Mouse (Mus musculus): ENCODE results near the gene Lamb3.
A peak's percentile ranks its signal among the peaks of the same experiment; 100 is the strongest.

Lamb3 gene

GRCm38 (mm10) chr1:193315705-193316357, 108.3 kb downstream of the Lamb3 start:
- DNase-seq (ENCODE audit: low spot score in 2 of 2), result peak in 1 of 2 experiments; percentile 13

- DNase-seq (ENCODE audit: low spot score in 2 of 2), result no peak
Observed at GRCm38 (mm10) chr1:193316358-193316750, 108.9 kb downstream of the Lamb3 start.

DNA sequence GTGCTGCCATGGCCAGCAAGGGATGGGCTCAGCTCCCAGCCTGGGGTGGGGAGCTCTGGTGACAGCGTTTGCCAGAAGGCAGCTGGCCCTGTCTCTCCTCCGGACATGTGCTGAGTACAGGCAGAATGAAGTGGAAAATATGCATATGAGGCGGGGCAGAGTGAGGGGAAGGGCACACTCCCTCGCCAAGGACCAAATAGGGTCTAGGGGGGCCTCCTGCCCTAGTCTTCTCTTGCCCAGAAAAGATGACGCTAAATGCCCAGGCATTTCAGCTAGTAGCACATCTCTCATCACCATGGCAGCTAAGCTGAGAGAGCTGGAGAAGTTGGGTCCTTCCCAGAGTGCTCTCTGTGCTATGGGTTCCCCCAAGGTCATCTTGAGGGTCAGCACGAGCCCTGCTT, 109.7 kb downstream of the Lamb3 start:
- DNase-seq (ENCODE audit: low spot score in 2 of 2), result no peak

GRCm38 (mm10) chr1:193319721-193320120, 112.2 kb downstream of the Lamb3 start:
- no peak for DNase-seq (ENCODE audit: low spot score in 2 of 2)

DNA sequence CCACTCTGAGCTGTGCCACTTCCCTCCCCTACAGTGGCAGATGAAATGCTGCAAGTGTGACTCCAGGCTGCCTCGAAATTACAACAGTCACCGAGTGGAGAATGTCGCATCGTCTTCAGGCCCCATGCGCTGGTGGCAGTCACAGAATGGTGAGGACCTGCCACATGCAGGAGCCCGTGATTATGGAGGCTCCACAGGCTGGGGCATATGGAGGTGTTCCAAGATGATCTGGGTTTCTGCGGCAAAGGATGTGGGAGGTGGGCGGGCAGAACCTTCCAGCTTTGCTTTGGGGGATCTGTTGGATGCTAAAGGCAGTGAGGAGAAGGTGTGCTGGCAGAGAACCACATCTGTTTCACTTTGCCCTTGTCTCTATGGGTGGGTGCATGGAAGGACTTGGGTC, 112.9 kb downstream of the Lamb3 start:
- DNase-seq (ENCODE audit: low spot score in 2 of 2), result no peak

- no peak for DNase-seq (ENCODE audit: low spot score in 2 of 2)
Observed at GRCm38 (mm10) chr1:193323686-193324085, 116.2 kb downstream of the Lamb3 start.

- DNase-seq (ENCODE audit: low spot score in 2 of 2), result no peak
Observed at GRCm38 (mm10) chr1:193324224-193324623, 116.7 kb downstream of the Lamb3 start.

DNA sequence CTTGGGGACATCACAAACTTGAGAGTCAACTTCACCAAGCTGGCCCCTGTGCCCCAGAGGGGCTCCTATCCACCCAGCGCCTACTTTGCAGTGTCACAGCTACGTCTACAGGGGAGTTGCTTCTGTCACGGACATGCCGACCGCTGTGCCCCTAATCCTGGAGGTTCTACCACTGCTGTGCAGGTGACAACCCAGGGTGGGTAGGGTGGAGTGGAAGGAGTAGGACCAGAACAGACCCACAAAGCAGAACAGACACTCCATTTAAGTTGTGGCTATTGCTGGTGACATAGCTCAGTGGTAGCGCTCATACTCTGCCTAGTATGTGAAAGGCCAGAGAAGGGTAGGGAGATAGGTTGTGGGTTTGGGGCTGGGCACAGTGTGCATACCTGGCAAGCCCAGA, 118.4 kb downstream of the Lamb3 start:
- DNase-seq (ENCODE audit: low spot score in 2 of 2), result no peak

DNA sequence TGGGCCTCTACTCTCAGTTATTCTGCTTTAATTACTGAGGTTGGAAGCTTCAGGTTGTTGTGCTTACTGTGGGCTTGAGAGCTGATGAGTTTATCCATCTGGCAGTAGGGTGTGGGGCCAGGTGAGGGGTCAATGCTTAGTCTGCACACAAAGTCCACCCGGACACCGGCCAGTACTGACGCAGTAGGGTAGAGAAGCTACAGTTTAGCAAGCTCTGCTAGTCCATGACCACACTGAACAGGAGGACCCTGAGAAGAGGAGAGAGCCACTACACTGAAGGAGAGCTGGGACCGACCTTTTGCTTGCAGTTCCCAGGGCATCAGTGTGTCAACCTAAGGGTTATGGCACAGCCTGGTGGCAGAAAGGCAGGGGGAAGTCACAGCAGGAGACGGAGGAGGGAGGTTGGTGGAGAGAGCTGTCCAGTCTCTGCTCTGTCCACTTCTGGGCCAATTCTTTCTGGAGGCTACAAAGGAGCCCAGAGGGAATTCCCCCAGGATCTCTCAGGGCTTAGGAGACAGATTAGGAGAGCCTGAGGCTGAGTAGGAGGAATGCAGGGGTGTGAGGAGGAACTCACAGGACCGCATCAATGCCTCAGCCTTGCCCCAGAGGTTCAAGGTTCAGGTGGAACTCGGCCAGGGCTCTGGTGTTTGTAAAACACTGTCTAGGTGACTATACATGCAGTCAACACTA, 119.1 kb downstream of the Lamb3 start:
- DNase-seq (ENCODE audit: low spot score in 2 of 2), result no peak

- no peak for DNase-seq (ENCODE audit: low spot score in 2 of 2)
Observed at GRCm38 (mm10) chr1:193327216-193327615, 119.7 kb downstream of the Lamb3 start.

- DNase-seq (ENCODE audit: low spot score in 2 of 2), result no peak
Observed at GRCm38 (mm10) chr1:193327686-193328085, 120.2 kb downstream of the Lamb3 start.

- no peak for DNase-seq (ENCODE audit: low spot score in 2 of 2)
Observed at GRCm38 (mm10) chr1:193329557-193329956, 122.1 kb downstream of the Lamb3 start.

DNA sequence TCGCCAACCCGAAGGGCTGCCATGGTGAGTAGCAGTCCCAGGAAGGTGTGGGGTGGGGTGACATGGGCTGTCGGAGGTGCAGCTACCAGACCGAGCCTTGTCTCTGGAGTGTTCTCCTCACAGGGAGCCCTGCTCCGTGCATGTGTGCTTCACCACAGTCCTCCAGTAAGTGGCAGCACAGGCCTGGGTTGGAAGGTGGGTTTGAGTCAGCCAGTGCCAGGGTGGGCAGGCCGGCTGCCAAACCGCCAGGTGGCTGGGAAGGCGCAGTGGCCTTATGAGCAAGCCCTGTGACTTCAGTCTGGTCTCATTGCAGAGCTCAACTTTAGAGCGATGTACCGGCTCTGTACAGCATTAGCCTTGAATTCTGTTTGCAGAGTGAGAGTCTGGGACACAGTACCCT, 122.7 kb downstream of the Lamb3 start:
- peak; percentile 47 to 57 for DNase-seq (ENCODE audit: low spot score in 2 of 2)

- no peak for DNase-seq (ENCODE audit: low spot score in 2 of 2)
Observed at GRCm38 (mm10) chr1:193330626-193331025, 123.1 kb downstream of the Lamb3 start.

GRCm38 (mm10) chr1:193332018-193332417, 124.5 kb downstream of the Lamb3 start:
- no peak for DNase-seq (ENCODE audit: low spot score in 2 of 2)

GRCm38 (mm10) chr1:193332671-193333070, 125.2 kb downstream of the Lamb3 start:
- DNase-seq (ENCODE audit: low spot score in 2 of 2), result no peak

DNA sequence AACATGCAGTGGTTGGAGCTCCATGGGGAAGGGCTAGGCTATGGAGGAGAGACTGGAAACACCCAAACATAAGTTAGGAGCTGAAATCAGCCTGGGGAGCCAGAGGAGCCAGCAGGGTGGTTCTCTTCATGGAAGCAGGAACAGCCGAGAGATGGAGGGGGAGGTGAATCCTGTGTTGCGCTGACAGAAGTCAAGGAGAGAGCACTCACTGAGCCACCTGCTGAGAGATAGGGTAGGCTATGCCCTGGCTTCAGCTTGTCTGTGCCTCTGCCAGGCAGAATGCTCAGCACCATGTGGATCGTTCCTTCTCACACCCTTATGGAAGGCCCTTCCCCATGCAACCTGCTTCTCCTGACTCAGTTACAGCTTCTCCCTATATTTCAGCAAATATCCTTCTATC, 126.3 kb downstream of the Lamb3 start:
- DNase-seq (ENCODE audit: low spot score in 2 of 2), result no peak

GRCm38 (mm10) chr1:193334546-193334945, 127.0 kb downstream of the Lamb3 start:
- no peak for DNase-seq (ENCODE audit: low spot score in 2 of 2)

DNA sequence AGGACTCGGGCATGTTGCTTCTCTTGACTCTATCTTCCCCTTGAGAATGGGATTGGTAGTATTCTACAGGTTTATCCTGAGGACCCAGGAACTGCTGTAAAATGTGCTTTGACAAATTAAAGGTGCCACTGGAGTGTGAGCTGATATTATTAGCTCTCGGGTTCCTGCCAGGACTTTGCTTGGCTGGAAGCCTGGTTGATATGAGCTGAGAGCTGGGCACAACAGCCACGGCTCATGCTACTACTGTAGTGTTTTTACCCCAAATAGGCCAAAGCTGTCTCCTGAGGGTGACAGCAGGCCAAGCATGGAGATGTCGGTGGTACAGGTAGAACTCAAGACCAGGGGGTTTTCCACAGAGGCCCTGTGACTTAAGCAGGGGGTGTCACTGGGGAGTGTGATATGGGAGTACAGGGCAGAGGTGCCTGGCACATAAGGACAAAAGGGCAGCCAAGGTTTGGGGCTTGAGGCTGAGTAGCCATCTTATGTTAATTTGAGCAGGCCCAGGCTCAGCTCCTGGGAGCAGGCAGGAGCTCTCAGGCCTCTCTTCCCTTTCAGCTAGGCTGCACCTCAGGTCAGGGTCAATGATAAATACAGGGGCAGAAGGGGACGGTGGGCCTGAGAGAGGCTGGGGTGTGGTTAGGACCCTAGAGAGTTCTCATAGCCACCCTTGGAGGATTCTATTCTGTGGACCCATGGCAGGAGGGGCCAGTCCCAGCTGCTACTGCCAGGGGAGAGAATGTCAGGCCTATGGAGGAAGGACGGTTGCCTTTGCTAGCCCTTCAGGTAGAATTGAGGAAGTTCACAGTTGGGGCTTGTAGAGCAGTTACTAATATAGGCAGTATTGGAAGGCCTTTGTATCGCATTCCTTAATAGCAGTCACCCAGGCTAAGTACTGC, 128.9 kb downstream of the Lamb3 start:
- DNase-seq (ENCODE audit: low spot score in 2 of 2), result no peak

DNA sequence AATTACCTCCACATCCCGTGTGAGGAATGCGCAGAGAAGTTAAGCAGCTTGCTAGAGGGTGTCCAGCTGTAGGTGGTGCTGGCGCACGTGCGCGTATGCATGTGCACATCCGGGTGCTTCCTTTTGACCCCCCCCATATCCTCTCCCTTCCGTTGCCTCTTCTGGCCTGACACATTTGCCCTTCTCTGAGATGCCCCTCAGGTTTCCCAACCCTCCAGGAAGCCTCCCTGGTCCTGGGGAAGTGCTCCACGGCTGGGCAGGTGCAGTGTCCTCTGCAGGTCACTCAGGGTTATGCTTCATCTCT, 129.5 kb downstream of the Lamb3 start:
- peak; percentile 36 to 42 for DNase-seq (ENCODE audit: low spot score in 2 of 2)

DNA sequence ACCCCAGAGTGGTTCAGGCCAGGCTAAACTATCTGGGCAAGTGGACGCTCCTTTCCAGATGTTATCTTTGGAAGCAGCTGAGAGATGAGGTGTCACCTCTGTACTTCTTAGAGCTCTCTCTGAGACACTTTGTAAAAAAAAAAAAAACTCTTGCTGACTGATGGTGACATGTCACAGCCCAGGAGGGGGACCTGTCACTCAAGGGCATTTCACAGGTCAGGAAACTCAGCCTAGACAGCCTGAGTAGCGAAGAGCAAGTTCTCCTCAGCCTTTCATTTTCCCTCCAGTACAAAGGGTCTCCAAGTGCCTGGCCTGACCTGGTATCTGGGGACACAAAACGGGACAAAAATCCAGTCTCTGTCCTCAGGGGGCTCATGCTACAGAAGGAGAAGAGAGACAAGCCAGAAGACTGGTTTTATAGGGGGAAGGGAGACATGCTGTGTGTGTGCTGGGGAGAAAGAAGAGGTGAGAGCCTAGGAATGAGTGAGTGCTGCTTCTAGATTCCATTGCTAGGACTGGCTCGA, 130.3 kb downstream of the Lamb3 start:
- no peak for DNase-seq (ENCODE audit: low spot score in 2 of 2)

DNA sequence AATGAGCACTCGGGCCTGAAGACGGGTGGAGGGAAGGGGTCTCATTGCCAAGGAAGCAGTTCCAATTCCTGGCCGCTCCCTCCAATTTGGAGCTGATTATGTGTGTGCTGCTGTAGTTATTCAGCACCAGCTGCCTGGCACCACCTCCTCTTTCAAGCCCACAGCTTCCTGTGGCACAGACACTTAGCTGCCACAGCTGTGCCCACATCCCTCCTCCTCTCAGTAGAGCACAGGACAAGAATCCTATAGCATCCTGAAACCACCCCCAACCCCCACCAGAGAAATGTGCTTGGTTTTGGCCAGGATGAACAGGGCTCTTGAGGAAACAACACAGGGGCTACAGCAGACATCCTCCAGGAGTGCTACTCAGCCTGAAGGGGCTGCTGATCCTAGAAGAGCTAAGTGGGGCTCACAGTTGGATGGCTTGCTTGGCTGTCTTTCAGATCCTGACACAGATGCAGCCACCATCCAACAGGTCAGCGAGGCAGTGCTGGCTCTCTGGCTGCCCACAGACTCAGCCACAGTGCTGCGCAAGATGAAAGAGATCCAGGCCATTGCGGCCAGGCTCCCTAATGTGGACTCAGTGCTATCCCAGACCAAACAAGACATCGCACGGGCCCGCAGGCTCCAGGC, 131.0 kb downstream of the Lamb3 start:
- DNase-seq (ENCODE audit: low spot score in 2 of 2), result peak; percentile 27 to 34

Measured in spleen, postnatal 36 days (tissue).